Mouse (Mus musculus): Measurements from ENCODE around the gene Mcm2.

- TF ChIP-seq CTCF (IDR thresholded peaks at IDR 0.05; ENCODE audit: extremely low read depth, insufficient read depth, insufficient read length, insufficient replicate concordance) (no peak), POLR2A (IDR thresholded peaks at IDR 0.05; ENCODE audit: low read depth, low read length) (no peak)
Observed at GRCm38 (mm10) chr6:88879471-88879870, 19.1 kb downstream of the Mcm2 start.
